Mouse (Mus musculus): ENCODE data around the gene Col4a4. TPM values are rescaled to one million over a fixed set of nuclear protein-coding genes. Genes with fewer than 3 reads are reported as not detected.

The Col4a4 gene
- polyA plus RNA-seq, 1 experiment from 2014 or later: 0.25 TPM

DNA sequence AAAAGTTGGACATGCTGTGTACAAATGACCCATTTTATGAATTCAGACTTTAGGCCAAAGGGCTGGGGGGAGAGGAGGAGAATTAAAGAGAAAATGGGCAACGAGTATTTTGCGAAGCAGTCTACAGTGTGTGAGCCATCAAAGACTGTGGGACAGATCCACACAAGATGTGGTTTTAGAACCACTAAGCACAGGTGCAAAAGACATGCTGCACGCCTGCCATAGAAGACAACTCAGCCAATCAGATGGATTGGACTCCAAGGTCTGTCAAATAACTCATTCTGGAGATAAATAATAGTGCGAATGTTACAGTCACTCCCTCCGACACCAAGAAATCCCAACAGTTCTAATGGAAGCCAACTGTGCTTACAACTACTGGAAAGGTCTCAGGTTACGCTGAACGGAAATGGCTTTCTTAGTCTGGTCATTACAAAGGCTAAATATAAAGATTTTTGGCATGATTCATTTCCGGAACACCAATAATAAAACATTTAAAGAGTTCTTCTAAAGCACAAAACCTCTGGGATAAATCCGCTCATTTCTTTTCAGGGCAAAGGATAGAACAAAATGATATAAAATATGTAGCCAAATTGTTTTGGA, 25.5 kb upstream of the Col4a4 start:
- Histone ChIP-seq H3K4me2 (replicated peaks) (no peak overlapping the region), H3K4me3 (no peak overlapping the region), H3K4me1 (no peaks in the 10 kb centered on the region), H3K36me3 (no peaks in the 10 kb centered on the region), H3K27ac (no peak overlapping the region), H3K27me3 (no peaks in the 10 kb centered on the region), H3K9ac (no peak overlapping the region), H3K9me3 (replicated peaks) (no peaks in the 10 kb centered on the region)
- 85% methylated on average over 9 of the region's 9 CpGs for WGBS
- no peak for ATAC-seq (ENCODE audit: low FRiP score)

DNA sequence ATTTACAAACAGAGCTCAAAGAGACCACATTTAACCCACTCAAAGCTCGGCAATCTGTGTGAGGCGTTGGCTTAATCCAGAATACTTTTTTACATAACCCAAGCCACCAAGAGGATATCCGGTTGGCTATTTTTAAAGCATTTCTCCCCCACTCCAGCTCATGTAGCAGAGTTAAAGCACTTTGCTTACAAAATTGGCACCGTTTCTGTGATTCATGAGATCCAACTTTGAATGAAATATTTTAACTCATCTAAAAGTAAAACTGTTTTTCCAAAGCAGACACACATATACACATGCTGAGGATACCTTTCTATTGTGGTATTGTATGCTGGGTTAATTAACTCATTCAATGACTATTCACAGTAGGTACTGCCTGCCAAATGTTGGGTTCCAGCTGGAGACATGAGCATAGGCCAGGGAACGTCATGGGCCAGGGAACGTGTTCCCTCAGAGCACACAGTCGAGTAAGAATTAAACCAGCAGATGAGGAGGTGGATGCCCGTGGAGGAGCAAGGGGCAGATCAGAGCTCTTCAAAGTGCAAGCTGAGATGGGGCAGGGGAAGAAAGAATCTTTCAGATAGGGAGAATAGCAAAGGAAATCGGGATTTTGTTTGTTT, 22.1 kb upstream of the Col4a4 start:
- H3K36me3 ChIP-seq: no peaks in the 10 kb centered on the region
- WGBS: 83% methylated on average over 9 of the region's 9 CpGs
- no peaks in the 10 kb centered on the region for H3K4me1 ChIP-seq
- no peak overlapping the region for H3K4me2 ChIP-seq (replicated peaks)
- no peak overlapping the region for H3K27ac ChIP-seq
- no peaks in the 10 kb centered on the region for H3K27me3 ChIP-seq
- H3K9ac ChIP-seq: no peak overlapping the region
- no peak for ATAC-seq (ENCODE audit: low FRiP score)
- no peak overlapping the region for H3K4me3 ChIP-seq
- H3K9me3 ChIP-seq (replicated peaks): no peaks in the 10 kb centered on the region

DNA sequence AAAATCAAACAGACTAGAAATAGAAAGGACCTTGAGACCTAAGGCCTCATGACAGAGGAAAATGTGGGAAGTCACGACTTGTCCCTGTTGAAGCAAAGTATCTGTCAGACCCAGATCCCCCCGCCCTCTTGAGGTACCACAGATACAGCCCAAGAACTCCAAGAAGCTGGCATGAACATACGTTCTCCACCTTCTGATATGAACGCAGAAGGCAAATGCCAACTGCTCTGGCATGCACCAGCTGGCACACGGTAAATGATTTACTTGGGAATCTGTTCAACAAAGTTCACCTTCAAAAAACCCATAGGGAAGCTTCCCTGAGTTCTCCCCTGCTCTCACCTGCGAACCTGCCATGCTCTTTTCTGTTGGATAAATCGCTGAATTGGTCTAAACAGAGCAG, 19.2 kb upstream of the Col4a4 start:
- H3K9ac ChIP-seq: no peak overlapping the region
- no peaks in the 10 kb centered on the region for H3K9me3 ChIP-seq (replicated peaks)
- no peak for ATAC-seq (ENCODE audit: low FRiP score)
- no peak overlapping the region for H3K4me2 ChIP-seq (replicated peaks)
- 85% methylated on average over 7 of the region's 7 CpGs for WGBS
- no peaks in the 10 kb centered on the region for H3K4me1 ChIP-seq
- H3K36me3 ChIP-seq: no peaks in the 10 kb centered on the region
- H3K4me3 ChIP-seq: no peak overlapping the region
- no peak overlapping the region for H3K27ac ChIP-seq
- H3K27me3 ChIP-seq: no peaks in the 10 kb centered on the region

DNA sequence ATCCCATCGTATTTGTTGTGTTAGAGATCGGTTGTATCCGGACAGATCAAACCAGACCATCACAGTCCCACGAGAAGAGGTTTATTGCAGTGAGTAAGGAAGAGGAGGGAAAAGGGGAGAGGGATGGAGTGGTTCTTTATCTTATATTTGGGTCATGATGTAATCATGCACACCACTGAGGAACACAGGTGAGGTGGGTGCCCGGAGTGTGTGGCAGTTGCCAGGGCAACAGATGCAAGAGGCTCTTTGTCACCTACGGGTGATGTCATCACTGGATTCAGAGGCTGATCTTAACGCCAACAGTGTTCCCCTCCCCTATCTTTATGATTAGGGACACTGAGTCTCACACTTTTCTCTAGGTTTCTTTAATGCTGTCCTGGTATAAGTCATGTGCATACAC, 18.7 kb upstream of the Col4a4 start:
- Histone ChIP-seq H3K9ac (no peak overlapping the region), H3K27me3 (no peaks in the 10 kb centered on the region), H3K36me3 (no peaks in the 10 kb centered on the region), H3K9me3 (replicated peaks) (no peaks in the 10 kb centered on the region), H3K4me1 (no peaks in the 10 kb centered on the region), H3K4me3 (no peak overlapping the region), H3K27ac (no peak overlapping the region), H3K4me2 (replicated peaks) (no peak overlapping the region)
- ATAC-seq (ENCODE audit: low FRiP score): no peak
- 90% methylated on average over 7 of the region's 7 CpGs for WGBS

DNA sequence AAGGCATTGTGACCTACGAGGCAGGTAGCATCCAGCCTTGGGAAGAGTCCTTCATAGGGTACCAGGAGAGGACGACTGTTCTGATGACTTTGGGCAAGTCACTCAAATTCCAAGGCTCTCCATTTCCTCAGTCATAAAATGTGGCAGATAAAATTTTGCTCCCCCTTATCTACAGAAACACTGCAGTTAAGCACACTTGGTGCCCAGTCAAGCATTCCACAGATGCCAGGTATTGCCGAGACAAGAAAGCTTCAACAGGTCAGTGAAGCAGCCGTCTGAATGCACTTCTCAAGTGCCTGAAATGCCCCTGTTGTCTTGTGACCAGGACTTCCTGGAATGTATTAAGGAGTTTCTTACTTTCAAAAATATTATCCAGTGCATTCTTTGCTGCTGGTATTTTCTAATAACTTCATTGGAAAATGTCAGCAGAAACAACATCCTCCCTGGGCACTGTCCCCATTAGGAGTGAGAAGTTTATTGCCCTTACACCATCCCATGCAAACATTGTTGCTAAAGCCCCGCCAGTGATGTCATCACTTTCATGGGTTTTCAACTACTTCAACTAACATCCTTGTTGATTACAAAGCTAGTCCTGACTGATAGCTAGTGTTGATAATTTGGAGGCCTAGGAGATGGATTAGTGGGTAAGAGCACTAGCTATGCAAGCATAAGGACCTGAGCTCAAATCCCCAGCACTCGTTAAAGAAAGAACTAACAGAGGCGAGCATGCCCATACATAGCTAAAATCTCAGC, 16.7 kb upstream of the Col4a4 start:
- Histone ChIP-seq H3K4me1 (no peaks in the 10 kb centered on the region), H3K36me3 (no peaks in the 10 kb centered on the region), H3K4me3 (no peak overlapping the region), H3K27me3 (no peaks in the 10 kb centered on the region), H3K9ac (no peak overlapping the region), H3K9me3 (replicated peaks) (no peaks in the 10 kb centered on the region), H3K4me2 (replicated peaks) (no peak overlapping the region), H3K27ac (no peak overlapping the region)
- 82% methylated on average over 7 of the region's 7 CpGs for WGBS
- no peak for ATAC-seq (ENCODE audit: low FRiP score)

DNA sequence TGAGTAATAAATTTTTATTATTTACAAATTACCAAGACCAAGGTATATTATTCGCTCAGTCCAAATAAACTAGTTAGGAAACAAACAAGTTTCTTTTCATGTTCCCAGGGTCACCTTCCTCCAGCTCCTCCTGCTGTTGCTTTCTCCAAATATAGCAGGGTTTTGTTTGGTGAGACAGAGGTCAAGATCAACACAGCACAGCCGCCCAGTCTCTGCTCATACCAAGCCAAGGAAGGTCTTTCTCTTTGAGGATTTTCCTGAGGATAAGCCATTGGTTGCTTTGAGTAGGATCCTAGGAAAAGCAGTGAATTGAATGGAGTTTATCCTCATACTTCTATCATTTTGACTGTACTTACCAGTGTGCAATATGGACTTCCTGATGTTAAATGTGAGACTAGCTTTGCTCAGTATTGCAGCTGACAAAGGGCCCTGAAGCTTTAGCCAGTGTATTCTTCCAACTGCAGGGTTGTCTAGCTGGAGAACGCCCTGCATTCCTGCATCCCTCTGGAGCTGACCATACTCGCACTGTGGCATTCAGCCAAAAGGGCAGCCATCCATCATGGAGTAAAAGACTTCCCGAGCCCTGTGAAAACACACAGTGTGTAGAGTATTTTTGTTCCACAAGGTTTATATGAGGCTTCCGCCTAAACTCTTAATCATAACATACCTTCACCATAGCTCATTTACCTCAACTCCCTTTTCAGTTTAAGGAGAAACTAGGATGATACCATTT, 10.4 kb upstream of the Col4a4 start:
- Histone ChIP-seq H3K4me3 (no peak overlapping the region), H3K36me3 (no peaks in the 10 kb centered on the region), H3K9ac (no peak overlapping the region), H3K4me2 (replicated peaks) (no peak overlapping the region), H3K27ac (no peak overlapping the region), H3K9me3 (replicated peaks) (no peaks in the 10 kb centered on the region), H3K4me1 (no peaks in the 10 kb centered on the region), H3K27me3 (no peaks in the 10 kb centered on the region)
- whole genome bisulfite sequencing: 59% methylated on average over 6 of the region's 6 CpGs
- no peak for ATAC-seq (ENCODE audit: low FRiP score)

DNA sequence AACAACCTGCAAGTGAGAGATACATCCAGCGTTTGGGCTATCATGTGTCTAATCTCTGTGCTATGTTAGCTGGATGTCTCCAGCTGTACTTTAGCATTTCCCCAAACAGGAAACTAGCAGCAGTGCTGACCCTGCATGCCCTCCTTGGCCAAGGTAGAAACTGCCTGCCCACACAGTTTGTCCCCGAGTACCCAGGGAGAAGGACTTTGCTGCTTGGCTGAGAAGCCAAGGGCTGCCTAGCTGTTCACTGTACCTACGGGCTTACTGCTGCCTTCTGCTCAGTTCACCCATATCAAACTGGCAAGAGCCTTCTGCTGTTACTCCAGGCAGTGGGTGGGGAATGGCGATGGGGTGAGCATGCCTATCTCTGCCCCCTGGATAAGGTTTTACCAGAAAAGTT, 3.6 kb upstream of the Col4a4 start:
- Histone ChIP-seq H3K9ac (no peak overlapping the region), H3K9me3 (replicated peaks) (no peaks in the 10 kb centered on the region), H3K4me3 (no peak overlapping the region), H3K27ac (no peak overlapping the region), H3K4me2 (replicated peaks) (no peak overlapping the region), H3K4me1 (peaks cover 11% of the 10 kb centered on the region), H3K27me3 (peaks cover 20% of the 10 kb centered on the region), H3K36me3 (no peaks in the 10 kb centered on the region)
- 75% methylated on average over 4 of the region's 4 CpGs for WGBS
- ATAC-seq (ENCODE audit: low FRiP score): no peak

DNA sequence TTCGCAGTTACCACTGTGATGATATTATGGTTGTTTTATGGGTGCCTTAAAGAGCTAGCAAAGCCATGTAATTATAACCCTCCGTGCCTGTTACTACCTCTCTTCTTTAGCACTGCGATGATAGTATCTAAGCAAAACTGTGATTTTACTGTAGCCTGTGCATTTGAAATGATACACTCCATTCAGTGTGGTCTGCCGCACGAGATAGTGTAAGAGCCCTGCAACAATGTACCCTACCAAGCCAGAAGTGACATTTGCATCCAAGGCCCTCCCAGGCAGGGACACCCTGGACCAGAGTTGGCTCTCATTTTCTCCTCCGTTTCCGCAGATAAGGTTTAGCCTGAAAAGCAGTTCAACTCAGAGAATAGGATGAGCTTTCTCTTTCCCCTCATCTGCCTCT, 668 bp downstream of the Col4a4 start:
- no peak overlapping the region for H3K9ac ChIP-seq
- WGBS: 71% methylated on average over 7 of the region's 7 CpGs
- ATAC-seq (ENCODE audit: low FRiP score): no peak
- peaks cover 20% of the 10 kb centered on the region for H3K27me3 ChIP-seq
- no peaks in the 10 kb centered on the region for H3K9me3 ChIP-seq (replicated peaks)
- H3K4me1 ChIP-seq: peaks cover 11% of the 10 kb centered on the region
- H3K36me3 ChIP-seq: no peaks in the 10 kb centered on the region
- H3K4me2 ChIP-seq (replicated peaks): peak overlapping the region; percentile 55; the same call in 1 of the 2 replicates
- H3K27ac ChIP-seq: no peak overlapping the region
- H3K4me3 ChIP-seq: no peak overlapping the region

DNA sequence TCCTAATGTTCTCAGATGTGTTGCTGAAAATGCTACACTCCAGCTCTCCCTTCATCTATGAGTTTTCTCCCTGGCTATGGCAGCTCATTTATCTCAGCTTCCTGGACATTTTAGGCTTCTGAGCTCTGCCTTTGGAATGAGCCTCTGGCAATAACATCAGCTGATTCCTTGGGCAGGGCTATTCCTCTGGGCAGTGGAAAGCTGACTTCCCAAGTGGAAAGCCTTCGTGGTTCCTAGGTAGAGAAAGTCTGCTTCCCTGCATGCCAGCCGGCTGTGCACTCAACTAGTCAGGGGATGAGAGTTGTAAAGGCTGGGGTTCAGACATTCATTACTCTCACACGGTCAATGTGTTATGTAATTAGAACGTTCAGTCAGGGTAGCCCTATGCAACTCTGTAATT, 8.3 kb downstream of the Col4a4 start:
- no peak overlapping the region for H3K4me3 ChIP-seq
- H3K9ac ChIP-seq: no peak overlapping the region
- H3K36me3 ChIP-seq: no peaks in the 10 kb centered on the region
- H3K4me1 ChIP-seq: no peaks in the 10 kb centered on the region
- no peak overlapping the region for H3K4me2 ChIP-seq (replicated peaks)
- H3K27ac ChIP-seq: no peak overlapping the region
- ATAC-seq (ENCODE audit: low FRiP score): no peak
- WGBS: 82% methylated on average over 4 of the region's 4 CpGs
- H3K27me3 ChIP-seq: no peaks in the 10 kb centered on the region
- no peaks in the 10 kb centered on the region for H3K9me3 ChIP-seq (replicated peaks)

DNA sequence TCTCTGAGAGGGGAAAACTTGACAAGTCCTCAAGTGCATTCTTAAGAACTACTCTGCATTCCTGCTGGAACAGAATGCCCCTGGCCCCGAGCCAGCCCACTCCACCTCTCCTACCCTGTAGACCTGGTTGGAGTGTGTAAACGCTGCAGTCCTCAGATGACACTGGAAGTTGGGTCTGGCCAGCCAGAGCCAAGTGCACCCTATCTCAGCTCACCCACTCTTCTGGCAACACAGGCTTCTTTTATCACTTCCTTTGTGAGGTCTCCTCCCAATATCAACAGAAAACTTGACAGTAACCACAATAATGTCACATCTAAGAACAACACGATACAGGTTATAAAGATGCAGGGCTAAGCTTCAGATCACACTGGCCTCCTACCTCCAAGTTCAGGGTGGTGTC, 8.7 kb downstream of the Col4a4 start:
- no peak overlapping the region for H3K4me3 ChIP-seq
- ATAC-seq (ENCODE audit: low FRiP score): no peak
- H3K36me3 ChIP-seq: no peaks in the 10 kb centered on the region
- no peaks in the 10 kb centered on the region for H3K27me3 ChIP-seq
- no peak overlapping the region for H3K27ac ChIP-seq
- H3K9me3 ChIP-seq (replicated peaks): no peaks in the 10 kb centered on the region
- no peak overlapping the region for H3K9ac ChIP-seq
- H3K4me1 ChIP-seq: no peaks in the 10 kb centered on the region
- H3K4me2 ChIP-seq (replicated peaks): no peak overlapping the region
- WGBS: 85% methylated on average over 3 of the region's 3 CpGs

DNA sequence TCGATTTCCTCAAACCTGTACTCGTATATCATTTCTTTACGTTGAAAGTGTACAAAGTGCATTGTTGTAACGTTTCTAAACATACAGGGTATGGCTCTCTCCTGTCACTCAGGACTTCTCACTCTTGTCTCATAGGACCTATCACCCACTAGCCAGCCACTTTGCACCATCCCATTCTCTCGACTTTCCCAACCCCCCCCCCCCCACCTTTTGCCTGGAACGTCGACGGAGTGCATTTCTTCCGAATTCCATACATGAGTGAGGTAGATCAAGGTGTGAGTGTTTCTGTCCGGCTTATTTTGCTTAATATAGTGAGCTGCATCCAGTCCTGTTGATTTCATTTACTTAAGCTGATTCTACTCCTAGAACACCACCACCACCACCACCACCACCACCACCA, 9.3 kb downstream of the Col4a4 start:
- Histone ChIP-seq H3K4me1 (no peaks in the 10 kb centered on the region), H3K27ac (no peak overlapping the region), H3K36me3 (no peaks in the 10 kb centered on the region), H3K4me2 (replicated peaks) (no peak overlapping the region), H3K9ac (no peak overlapping the region), H3K4me3 (no peak overlapping the region), H3K9me3 (replicated peaks) (no peaks in the 10 kb centered on the region), H3K27me3 (no peaks in the 10 kb centered on the region)
- no peak for ATAC-seq (ENCODE audit: low FRiP score)
- WGBS: 89% methylated on average over 10 of the region's 10 CpGs

DNA sequence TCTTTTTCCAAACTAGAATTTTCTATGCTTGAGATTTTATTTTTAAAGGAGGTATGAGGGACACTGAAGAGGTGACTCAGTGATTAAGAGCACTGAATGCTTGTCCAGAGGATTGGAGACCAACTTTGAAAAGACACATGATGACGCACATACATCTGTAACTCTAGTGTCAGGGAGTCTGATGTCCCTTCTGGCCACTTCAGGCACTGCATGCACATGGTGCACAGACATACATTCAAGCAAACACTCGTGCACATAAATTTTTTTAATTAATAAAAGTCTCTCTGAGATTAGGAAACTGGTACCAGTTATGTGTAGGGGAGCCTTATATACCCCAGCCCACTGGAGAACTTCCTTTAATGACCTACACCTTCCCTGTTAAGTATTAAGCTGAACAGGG, 10.5 kb downstream of the Col4a4 start:
- H3K4me3 ChIP-seq: no peak overlapping the region
- ATAC-seq (ENCODE audit: low FRiP score): no peak
- no peaks in the 10 kb centered on the region for H3K4me1 ChIP-seq
- no peak overlapping the region for H3K27ac ChIP-seq
- no peaks in the 10 kb centered on the region for H3K36me3 ChIP-seq
- WGBS: 76% methylated on average over 2 of the region's 2 CpGs
- no peaks in the 10 kb centered on the region for H3K27me3 ChIP-seq
- H3K4me2 ChIP-seq (replicated peaks): no peak overlapping the region
- H3K9ac ChIP-seq: no peak overlapping the region
- no peaks in the 10 kb centered on the region for H3K9me3 ChIP-seq (replicated peaks)

All from hindbrain, embryonic 12.5 days (tissue).